Mouse (Mus musculus) stomach, embryonic 15.5 days (tissue): ENCODE results near the gene Cntfr. TPM values are rescaled to one million over a fixed set of nuclear protein-coding genes. Genes with fewer than 3 reads are reported as not detected.

Experiments used
- ATAC-seq: fragments of 200-750 bp; cut with Nextera tagmentation; 2 replicates; pipeline ENCODE4 v1.8.0; 2017; ENCODE audit warnings: low read depth, moderate number of reproducible peaks, moderate TSS enrichment; ENCODE audit not compliant: insufficient read depth, low FRiP score
- H3K27ac ChIP-seq: fragments of 300-500 bp; sonication (generic); 2 replicates; pipeline ENCODE4 v1.5.1; 2015; ENCODE audit warnings: mild to moderate bottlenecking, inconsistent platforms
- H3K27me3 ChIP-seq: fragments of 300-500 bp; sonication (generic); replicated peaks from 2 replicates; pipeline ENCODE4 v1.6.1; 2015; ENCODE audit warnings: inconsistent platforms
- H3K36me3 ChIP-seq: fragments of 300-500 bp; sonication (generic); 2 replicates; pipeline ENCODE4 v1.6.1; 2015; ENCODE audit warnings: inconsistent platforms
- H3K4me1 ChIP-seq: fragments of 300-500 bp; sonication (generic); 2 replicates; pipeline ENCODE4 v1.6.1; 2015; ENCODE audit warnings: inconsistent platforms
- H3K4me2 ChIP-seq: fragments of 300-500 bp; sonication (generic); 2 replicates; pipeline ENCODE4 v1.6.1; 2015; ENCODE audit warnings: mild to moderate bottlenecking, inconsistent platforms
- H3K4me3 ChIP-seq: fragments of 300-500 bp; sonication (generic); replicated peaks from 2 replicates; pipeline ENCODE4 v1.5.1; 2015; ENCODE audit warnings: inconsistent platforms
- H3K9ac ChIP-seq: fragments of 300-500 bp; sonication (generic); 2 replicates; pipeline ENCODE4 v1.6.1; 2015; ENCODE audit warnings: inconsistent platforms
- H3K9me3 ChIP-seq: fragments of 300-500 bp; sonication (generic); 2 replicates; pipeline ENCODE4 v1.6.1; 2016; ENCODE audit warnings: inconsistent platforms
- WGBS: fragments of 180-500 bp; shearing (Covaris S2); methylation state at CpG from one replicate; pipeline ENCODE4 v1.1.7; 2015; 5-methylcytosine and 5-hydroxymethylcytosine counted together
- polyA plus RNA-seq: library from polyadenylated mRNA; unstranded; fragments of >200 nt; fragmentation: Nextera tagmentation; extraction: Ambion mirVana; gene quantifications from 2 replicates; pipeline ENCODE4 v1.2.1, GENCODE M21; 2015

The Cntfr gene
- polyA plus RNA-seq, 1 experiment from 2014 or later = 8.3 TPM

DNA sequence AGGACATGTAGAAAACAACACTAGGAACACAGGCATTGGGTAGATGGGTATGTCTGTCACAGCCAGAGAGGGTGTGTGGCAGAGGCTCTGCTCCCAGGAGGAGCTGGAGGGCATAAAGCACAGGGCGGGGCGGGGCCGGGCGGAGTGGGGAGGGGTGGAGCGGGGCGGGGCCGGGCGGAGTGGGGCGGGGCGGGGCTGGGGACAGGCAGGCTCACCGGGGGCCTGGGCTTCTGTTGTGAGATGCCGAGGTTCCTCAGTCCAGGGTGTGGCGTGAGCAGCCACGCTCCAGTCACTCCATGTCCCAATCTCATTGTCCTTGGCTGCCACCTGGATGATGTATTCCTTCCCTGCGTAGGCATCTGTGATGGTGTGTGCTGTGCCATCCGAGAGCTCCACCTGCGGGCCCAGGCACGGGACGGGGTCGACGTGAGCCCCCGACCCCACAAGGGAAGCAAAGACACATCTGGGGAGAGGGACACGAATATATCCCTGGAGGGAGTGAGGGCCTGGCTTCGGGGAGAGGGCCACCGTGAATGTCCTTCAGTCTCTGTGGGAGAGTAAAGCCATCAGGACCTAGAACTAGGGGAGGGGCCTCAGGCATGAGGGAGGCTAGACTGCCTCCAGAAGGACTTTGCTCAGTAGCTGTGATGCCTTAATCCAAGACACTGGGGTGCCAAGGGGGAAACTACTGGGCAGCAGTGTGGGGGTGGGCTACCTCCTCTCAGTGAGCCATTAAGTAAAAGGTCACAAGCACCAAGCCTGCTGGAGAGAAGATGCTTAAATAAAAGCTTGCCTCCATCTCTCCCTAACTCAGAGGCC, 38.1 kb downstream of the Cntfr start:
- Histone ChIP-seq H3K9me3 (no peaks in the 10 kb centered on the region), H3K4me2 (0 out of 2 replicates have a peak overlapping the region, but pooled peaks have one; percentile 16), H3K4me3 (no peak overlapping the region), H3K4me1 (peaks cover 14% of the 10 kb centered on the region; the same call in 1 of the 2 replicates), H3K36me3 (no peaks in the 10 kb centered on the region), H3K27me3 (no peaks in the 10 kb centered on the region), H3K9ac (no peak overlapping the region), H3K27ac (no peak overlapping the region)
- 25% methylated on average over 16 of the region's 25 CpGs for WGBS
- peak; percentile 12; the same call in 1 of the 2 replicates for ATAC-seq

DNA sequence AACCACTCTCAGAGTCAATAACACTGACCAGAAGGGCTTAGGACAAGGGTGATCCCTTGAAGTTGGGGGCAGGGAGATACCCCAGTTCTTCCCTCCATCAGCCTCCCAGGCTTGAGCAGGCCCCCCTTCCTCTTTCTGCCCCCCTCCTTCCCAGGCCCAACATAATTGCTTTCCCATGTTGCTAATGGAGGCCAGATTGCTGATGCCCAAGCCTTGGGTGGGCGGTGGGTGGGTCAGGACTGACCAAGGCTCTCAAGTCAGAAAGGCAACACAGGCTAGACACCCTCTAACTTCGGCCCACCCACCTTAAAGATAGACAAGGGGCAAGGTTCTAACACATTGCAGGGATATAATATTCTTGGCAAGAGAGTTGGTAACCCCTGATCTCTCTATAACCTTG, 41.4 kb downstream of the Cntfr start:
- Histone ChIP-seq H3K27ac (no peak overlapping the region), H3K4me1 (0 out of 2 replicates have a peak, but pooled peaks cover under 1% of the 10 kb centered on the region), H3K27me3 (no peaks in the 10 kb centered on the region), H3K4me3 (no peak overlapping the region), H3K36me3 (no peaks in the 10 kb centered on the region), H3K9ac (no peak overlapping the region), H3K9me3 (no peaks in the 10 kb centered on the region), H3K4me2 (no peak overlapping the region)
- ATAC-seq = no peak
- WGBS = 88% methylated on average over 2 of the region's 2 CpGs

DNA sequence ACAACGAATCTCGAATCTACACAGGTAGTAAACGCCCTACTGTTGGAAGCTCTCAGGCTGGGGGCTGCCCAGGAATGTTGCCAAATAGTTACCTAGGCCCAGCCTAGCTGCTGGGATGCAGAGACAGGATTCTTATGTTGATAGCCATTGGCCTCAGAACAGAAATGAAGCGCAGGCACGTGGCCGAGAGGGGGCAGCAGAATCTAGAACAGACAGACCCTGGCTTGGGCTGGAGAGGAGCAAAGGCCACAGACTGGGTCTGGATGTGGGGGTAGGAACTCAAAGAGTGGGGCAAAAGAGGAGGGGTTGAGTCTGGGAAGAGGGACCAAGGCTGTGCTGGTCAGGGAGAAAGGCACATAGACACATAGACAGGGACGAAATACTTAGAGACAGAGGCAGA, 42.7 kb downstream of the Cntfr start:
- Histone ChIP-seq H3K27me3 (no peaks in the 10 kb centered on the region), H3K4me1 (no peaks in the 10 kb centered on the region), H3K4me3 (no peak overlapping the region), H3K36me3 (no peaks in the 10 kb centered on the region), H3K9me3 (no peaks in the 10 kb centered on the region), H3K27ac (no peak overlapping the region), H3K4me2 (no peak overlapping the region), H3K9ac (no peak overlapping the region)
- WGBS = 15% methylated on average over 7 of the region's 7 CpGs
- ATAC-seq = no peak

DNA sequence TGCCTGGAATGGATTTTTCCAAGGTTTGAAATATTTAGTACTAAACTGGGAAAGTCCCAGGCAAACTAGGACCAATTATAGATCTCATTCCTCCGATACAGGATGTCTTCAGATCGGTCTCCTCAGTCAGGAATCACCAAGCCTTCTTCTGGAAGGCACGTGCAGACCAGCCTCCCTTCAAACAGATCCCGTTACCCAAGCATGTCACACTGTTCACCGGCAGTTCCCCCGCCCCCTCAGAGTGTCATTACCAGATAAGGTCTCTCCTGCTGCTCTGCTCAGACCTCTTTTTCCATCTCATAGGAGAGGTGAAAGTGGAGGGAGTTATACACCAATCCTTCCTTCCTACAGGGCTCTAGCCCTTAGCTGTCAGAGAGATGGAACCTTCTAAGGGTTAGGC, 43.2 kb downstream of the Cntfr start:
- H3K36me3 ChIP-seq = no peaks in the 10 kb centered on the region
- no peak overlapping the region for H3K27ac ChIP-seq
- no peak overlapping the region for H3K4me2 ChIP-seq
- H3K9ac ChIP-seq = no peak overlapping the region
- H3K4me1 ChIP-seq = no peaks in the 10 kb centered on the region
- ATAC-seq = no peak
- no peak overlapping the region for H3K4me3 ChIP-seq
- H3K27me3 ChIP-seq = no peaks in the 10 kb centered on the region
- WGBS = 67% methylated on average over 6 of the region's 6 CpGs
- no peaks in the 10 kb centered on the region for H3K9me3 ChIP-seq

DNA sequence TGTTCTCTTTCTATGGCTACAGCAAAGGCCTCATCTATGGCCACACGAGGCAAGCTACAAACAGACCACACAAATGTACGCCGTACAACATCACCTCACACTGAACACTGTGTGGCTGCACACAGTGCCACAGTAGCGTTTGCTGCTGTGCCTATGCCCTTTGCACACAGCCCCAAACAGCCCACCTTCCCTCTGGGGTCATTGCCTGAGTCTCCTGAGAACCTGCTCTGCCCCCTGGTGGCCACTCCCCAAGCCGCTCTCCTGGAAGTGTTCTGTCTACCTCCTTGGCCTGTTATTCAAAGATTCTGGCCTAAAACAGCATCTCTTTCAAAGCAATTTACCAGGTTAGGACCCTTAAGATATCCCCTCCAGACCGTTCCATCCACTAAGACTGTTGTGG, 43.6 kb downstream of the Cntfr start:
- Histone ChIP-seq H3K4me1 (no peaks in the 10 kb centered on the region), H3K27me3 (no peaks in the 10 kb centered on the region), H3K9ac (no peak overlapping the region), H3K9me3 (no peaks in the 10 kb centered on the region), H3K4me2 (no peak overlapping the region), H3K27ac (no peak overlapping the region), H3K4me3 (no peak overlapping the region), H3K36me3 (no peaks in the 10 kb centered on the region)
- ATAC-seq = no peak
- 43% methylated on average over 6 of the region's 6 CpGs for WGBS

DNA sequence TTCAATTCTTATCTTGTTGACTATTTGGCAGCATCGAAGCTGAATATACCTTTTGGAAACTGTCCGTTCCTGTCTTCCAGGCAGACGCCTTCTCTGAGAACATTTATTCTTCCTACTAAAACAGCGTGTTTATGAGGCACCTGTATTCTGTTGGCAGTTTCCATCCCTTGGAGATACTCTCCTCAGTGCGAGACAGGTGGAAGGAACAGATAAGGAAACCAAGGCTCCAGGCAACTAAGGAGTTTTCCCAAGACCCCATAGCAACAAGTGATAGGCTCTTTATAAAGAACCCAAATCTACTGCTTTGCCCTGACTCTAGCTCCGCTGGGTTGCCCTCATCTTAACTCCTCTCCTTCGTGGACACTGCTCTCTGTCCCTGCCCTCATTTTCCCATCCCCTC, 48.3 kb downstream of the Cntfr start:
- Histone ChIP-seq H3K9me3 (no peaks in the 10 kb centered on the region), H3K4me3 (no peak overlapping the region), H3K4me2 (no peak overlapping the region), H3K9ac (no peak overlapping the region), H3K4me1 (no peaks in the 10 kb centered on the region), H3K27me3 (no peaks in the 10 kb centered on the region), H3K36me3 (no peaks in the 10 kb centered on the region), H3K27ac (no peak overlapping the region)
- ATAC-seq = no peak; the same call in 1 of the 2 replicates
- 66% methylated on average over 7 of the region's 7 CpGs for WGBS

DNA sequence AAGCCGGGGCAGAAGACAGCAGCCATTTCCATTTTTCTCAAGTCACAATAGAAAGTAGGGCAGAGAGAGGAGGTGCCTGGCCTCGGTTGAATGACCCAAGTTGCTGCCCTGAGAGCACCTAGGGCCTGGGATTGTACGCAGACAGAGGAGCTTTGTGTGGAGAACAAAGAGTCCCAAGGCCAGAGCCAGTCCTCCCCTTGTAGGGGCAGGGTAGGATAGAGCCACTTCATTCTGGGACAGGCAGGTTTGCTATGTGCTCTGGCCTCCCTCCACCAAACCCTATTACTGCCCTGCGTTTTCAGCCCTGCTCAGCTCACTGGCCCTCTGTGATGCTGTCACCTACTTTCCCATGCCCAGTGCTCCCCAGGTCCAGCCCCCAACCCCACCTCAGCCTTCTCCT, 48.7 kb downstream of the Cntfr start:
- H3K27me3 ChIP-seq = no peaks in the 10 kb centered on the region
- no peak overlapping the region for H3K4me3 ChIP-seq
- no peak overlapping the region for H3K9ac ChIP-seq
- H3K36me3 ChIP-seq = no peaks in the 10 kb centered on the region
- 49% methylated on average over 4 of the region's 4 CpGs for WGBS
- H3K9me3 ChIP-seq = no peaks in the 10 kb centered on the region
- no peak overlapping the region for H3K4me2 ChIP-seq
- H3K27ac ChIP-seq = no peak overlapping the region
- no peak for ATAC-seq
- no peaks in the 10 kb centered on the region for H3K4me1 ChIP-seq

DNA sequence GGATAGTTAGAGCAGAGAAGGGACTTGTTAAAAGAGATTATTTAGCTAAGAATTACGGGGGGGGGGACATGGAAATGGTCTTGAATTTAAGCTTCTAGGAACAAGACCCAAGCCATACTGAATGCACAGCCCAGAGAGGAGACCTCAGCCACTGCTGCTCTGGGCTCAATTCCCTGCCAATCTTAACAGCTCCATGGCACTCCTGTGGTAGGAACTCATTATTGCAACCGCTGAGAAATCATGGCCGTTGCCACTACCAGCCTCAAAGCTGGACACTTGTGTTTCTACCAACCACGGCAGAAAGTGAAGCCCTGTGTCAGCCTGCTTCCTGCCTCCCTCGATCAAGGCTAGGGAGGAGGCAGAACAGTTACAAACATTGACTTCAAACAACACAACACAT, 51.4 kb downstream of the Cntfr start:
- Histone ChIP-seq H3K27me3 (no peaks in the 10 kb centered on the region), H3K4me3 (no peak overlapping the region), H3K36me3 (no peaks in the 10 kb centered on the region), H3K27ac (no peak overlapping the region), H3K9ac (no peak overlapping the region), H3K4me2 (no peak overlapping the region), H3K9me3 (no peaks in the 10 kb centered on the region), H3K4me1 (no peaks in the 10 kb centered on the region)
- ATAC-seq = no peak
- WGBS = 24% methylated on average over 5 of the region's 5 CpGs

DNA sequence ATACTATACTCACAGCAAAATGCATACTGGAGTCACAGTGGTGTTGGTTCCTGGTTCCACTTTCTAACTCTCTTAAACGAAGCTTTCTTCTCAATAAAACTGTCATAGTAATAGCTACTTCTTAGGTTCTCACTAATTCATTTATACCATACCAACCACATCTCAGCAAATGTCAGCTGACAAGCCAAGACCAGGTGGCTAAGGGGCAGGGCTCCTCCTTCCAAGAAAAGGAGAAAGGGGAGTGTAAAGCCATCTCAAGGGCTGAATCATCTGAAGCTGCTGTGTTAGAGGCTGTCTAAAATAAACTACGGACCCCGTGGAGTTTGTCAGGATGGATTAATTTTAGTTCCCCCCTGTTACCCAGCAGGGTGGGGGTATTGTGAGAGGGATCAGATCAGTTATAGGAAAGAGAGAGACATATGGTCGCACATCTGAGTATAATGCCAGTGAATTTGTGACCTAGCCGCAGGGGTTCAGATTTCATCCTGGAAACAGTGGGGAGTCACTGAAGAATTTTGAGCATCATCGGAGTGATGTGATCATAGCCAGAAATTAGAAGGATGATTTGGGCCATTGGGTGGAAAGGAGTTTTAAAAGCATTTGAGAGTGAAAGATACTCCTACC, 55.6 kb downstream of the Cntfr start:
- no peaks in the 10 kb centered on the region for H3K9me3 ChIP-seq
- no peaks in the 10 kb centered on the region for H3K36me3 ChIP-seq
- H3K4me1 ChIP-seq = 0 out of 2 replicates have a peak, but pooled peaks cover 12% of the 10 kb centered on the region
- ATAC-seq = no peak
- no peak overlapping the region for H3K27ac ChIP-seq
- H3K9ac ChIP-seq = no peak overlapping the region
- no peak overlapping the region for H3K4me2 ChIP-seq
- no peak overlapping the region for H3K4me3 ChIP-seq
- H3K27me3 ChIP-seq = peaks cover 7% of the 10 kb centered on the region
- WGBS = 79% methylated on average over 6 of the region's 6 CpGs

DNA sequence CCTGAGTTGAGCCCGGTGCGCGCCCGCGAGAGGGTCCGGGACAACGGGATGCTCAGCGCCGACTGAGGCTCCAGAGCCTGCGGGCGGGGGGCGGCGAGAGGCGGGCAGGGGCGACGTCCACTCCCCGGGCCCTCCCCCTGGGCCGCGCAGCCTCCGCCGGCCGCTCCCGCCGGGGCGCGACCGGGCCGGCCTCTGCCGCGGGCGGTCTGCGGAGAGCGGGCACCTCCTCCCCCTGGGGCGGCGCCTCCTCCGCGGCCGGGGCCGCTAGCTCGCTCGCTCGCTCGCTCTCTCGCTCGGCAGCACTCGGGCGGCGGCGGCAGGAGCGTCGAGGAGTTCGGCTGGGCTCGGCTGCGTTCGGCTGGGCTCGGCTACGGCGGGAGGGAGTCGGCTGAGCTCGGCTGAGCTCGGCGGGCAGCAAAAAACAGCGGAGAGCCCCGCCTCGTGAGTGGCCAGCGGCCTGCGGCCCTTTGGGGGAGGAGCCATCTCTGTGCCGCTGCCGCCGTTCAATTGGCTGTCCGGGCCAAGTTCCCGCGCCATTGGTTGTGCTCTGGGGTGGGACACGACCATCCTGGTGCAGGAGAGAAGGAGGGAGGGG, 56.9 kb downstream of the Cntfr start, which contains the start of gene Enho:
Gene Enho, minus strand, starts transcription at position 412 of the 595 bp plus-strand sequence.
- Histone ChIP-seq H3K27ac (peak within 1 kb of the TSS; percentile 73), H3K9ac (peak within 1 kb of the TSS; percentile 58), H3K9me3 (no peaks in the 10 kb centered on the region), H3K27me3 (peaks cover 7% of the 10 kb centered on the region), H3K4me2 (peak within 1 kb of the TSS; percentile 86), H3K4me3 (peak within 1 kb of the TSS; percentile 57), H3K36me3 (no peaks in the 10 kb centered on the region), H3K4me1 (0 out of 2 replicates have a peak, but pooled peaks cover 14% of the 10 kb centered on the region)
- under 1% methylated on average over 69 of the region's 74 CpGs for WGBS
- ATAC-seq = peak; percentile 89

DNA sequence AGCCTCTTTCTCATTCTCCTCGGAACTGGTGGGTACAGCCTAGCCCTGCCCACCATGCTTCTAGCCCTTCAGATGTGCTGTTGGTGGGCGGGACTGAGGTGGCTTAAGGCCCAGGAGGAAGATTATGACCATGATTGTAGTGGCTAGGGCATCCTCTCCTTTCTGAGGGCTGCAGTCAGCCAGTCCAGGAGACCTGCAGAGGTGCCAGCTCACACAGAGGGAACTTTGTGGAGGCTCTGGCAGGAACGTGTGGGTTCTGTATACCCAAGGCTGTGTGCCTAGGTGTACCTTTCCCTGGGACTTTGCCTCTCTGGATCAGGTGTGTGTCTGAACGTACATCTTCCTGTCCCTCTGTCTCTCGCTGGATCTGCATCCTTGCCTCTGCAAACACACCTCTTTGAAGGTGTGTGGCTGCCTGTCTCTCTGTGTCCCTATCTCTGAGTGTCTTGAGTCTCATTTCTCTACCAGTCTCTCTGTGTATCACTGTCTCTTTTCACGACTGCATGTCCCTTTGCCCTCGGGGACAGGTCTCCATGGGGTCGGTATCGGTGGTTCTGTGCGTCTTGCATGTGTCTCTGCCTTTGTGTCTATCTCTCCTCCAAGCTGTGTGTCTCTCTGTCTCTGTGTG, 57.6 kb downstream of the Cntfr start:
- Histone ChIP-seq H3K27ac (peak overlapping the region; percentile 73; the same call in 1 of the 2 replicates), H3K4me3 (peak overlapping the region; percentile 57), H3K4me1 (0 out of 2 replicates have a peak, but pooled peaks cover 14% of the 10 kb centered on the region), H3K9me3 (no peaks in the 10 kb centered on the region), H3K27me3 (peaks cover 7% of the 10 kb centered on the region), H3K9ac (peak overlapping the region; percentile 58), H3K36me3 (no peaks in the 10 kb centered on the region), H3K4me2 (peak overlapping the region; percentile 86)
- ATAC-seq = no peak
- 19% methylated on average over 10 of the region's 10 CpGs for WGBS
